Mouse (Mus musculus) intestine, embryonic 15.5 days (tissue): ENCODE measurements around the gene Rfng. TPM values are rescaled to one million over a fixed set of nuclear protein-coding genes. Genes with fewer than 3 reads are reported as not detected.

Experiments used
- polyA plus RNA-seq: library from polyadenylated mRNA; unstranded; fragments of >200 nt; fragmentation: Nextera tagmentation; extraction: Ambion mirVana; gene quantifications from 2 replicates; pipeline ENCODE4 v1.2.1, GENCODE M21; 2015

Rfng gene
- polyA plus RNA-seq, 1 experiment from 2014 or later = 33.1 TPM

Other genes with a start within 250 kb of the Rfng start
- gene Mcrip1, start 234.5 kb downstream of the Rfng start, polyA plus RNA-seq = 135 and 142 TPM in 2 replicates
- not detected in 2 replicates for gene Ppp1r27, start 233.1 kb downstream of the Rfng start, polyA plus RNA-seq
- 992 and 1,107 TPM in 2 replicates for gene P4hb, start 211.0 kb downstream of the Rfng start, polyA plus RNA-seq
- gene Arhgdia, start 202.6 kb downstream of the Rfng start, polyA plus RNA-seq = 559 and 611 TPM in 2 replicates
- gene Alyref, start 185.8 kb downstream of the Rfng start, polyA plus RNA-seq = 406 and 459 TPM in 2 replicates
- 178 and 194 TPM in 2 replicates for gene Anapc11, start 185.8 kb downstream of the Rfng start, polyA plus RNA-seq
- gene Npb, start 175.7 kb downstream of the Rfng start, polyA plus RNA-seq = 2.7 and 3.6 TPM in 2 replicates
- 250 and 306 TPM in 2 replicates for gene Pcyt2, start 166.3 kb downstream of the Rfng start, polyA plus RNA-seq
- gene Sirt7, start 159.0 kb downstream of the Rfng start, polyA plus RNA-seq = 40.1 and 42.2 TPM in 2 replicates
- 26.9 and 28.5 TPM in 2 replicates for gene Mafg, start 150.6 kb downstream of the Rfng start, polyA plus RNA-seq
- 26.4 TPM in 2 replicates for gene Pycr1, start 140.4 kb downstream of the Rfng start, polyA plus RNA-seq
- gene Myadml2, start 136.0 kb downstream of the Rfng start, polyA plus RNA-seq = not detected in 2 replicates
- gene Notum, start 123.0 kb downstream of the Rfng start, polyA plus RNA-seq = 1.6 and 3.0 TPM in 2 replicates
- gene Aspscr1, start 111.2 kb downstream of the Rfng start, polyA plus RNA-seq = 96.0 and 103 TPM in 2 replicates
- 163 and 170 TPM in 2 replicates for gene Cenpx, start 70.5 kb downstream of the Rfng start, polyA plus RNA-seq
- gene Lrrc45, start 70.3 kb downstream of the Rfng start, polyA plus RNA-seq = 42.0 and 45.4 TPM in 2 replicates
- 34.2 and 35.8 TPM in 2 replicates for gene Rac3, start 62.7 kb downstream of the Rfng start, polyA plus RNA-seq
- 31.3 and 41.7 TPM in 2 replicates for gene Dcxr, start 56.9 kb downstream of the Rfng start, polyA plus RNA-seq
- 0.79 and 2.4 TPM in 2 replicates for gene Cbr2, start 52.1 kb downstream of the Rfng start, polyA plus RNA-seq
- gene Hmga1b, start 21.4 kb downstream of the Rfng start, polyA plus RNA-seq = 6.8 and 10.3 TPM in 2 replicates
- gene Gps1, start 65 bp upstream of the Rfng start, polyA plus RNA-seq = 170 and 184 TPM in 2 replicates
- 76.5 and 82.1 TPM in 2 replicates for gene Dus1l, start 12.2 kb upstream of the Rfng start, polyA plus RNA-seq
- 48.8 and 54.3 TPM in 2 replicates for gene Fasn, start 40.3 kb upstream of the Rfng start, polyA plus RNA-seq
- gene Ccdc57, start 148.7 kb upstream of the Rfng start, polyA plus RNA-seq = 4.2 and 5.1 TPM in 2 replicates
- gene Slc16a3, start 164.3 kb upstream of the Rfng start, polyA plus RNA-seq = 84.8 and 96.2 TPM in 2 replicates
- 106 TPM in 2 replicates for gene Csnk1d, start 207.1 kb upstream of the Rfng start, polyA plus RNA-seq